Mouse (Mus musculus): ENCODE measurements around the gene Rerg.

The Rerg gene

DNA sequence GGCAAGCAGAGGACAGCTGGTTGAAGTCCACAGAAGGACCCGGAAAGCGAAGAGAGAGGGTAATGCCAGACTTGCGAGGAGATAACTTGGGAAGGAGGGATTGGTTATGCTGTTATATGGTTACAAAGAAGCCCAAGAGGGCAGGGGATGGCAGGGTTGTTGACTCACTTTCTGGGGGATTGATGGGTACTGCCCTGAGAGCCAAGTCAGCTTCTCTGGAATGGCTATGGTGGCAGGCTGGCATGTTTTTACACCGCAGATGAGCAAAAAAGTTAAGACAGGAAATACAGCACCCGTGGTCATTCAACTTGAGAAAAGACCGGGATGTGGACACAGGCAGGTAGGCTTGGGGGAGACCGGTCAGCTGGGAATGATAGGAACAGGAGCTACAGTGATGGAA is 7.8 kb downstream of the Rerg start:
- DNase-seq (ENCODE audit: low spot score in 2 of 2), result no peak

DNA sequence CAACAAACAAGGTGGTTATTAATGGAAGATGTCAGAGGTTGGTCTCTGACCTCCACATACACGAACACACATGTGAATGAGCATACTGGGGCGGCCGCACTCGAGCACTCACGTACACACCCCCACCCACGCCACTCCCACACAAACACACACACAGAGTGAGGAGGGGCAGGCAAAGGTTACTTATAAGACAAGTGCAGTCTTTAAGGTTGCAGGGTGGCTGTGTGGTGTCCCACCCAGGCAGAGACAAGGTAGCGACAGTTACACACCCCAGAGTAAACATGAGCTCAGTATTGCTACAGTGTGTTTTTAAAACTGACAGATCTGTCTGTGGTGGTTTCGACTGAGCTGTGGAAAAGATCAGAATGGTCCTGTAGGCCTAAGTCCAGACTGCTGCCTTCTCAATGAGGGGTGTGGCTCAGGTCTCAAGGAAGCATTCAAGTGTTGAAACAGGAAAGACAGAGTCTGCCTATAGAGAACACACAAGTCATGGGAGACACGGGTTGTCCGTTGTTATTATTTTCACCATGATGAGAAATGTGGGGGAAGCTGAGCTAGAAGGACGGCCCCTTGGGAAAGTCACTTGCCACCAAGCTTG is 8.7 kb downstream of the Rerg start:
- DNase-seq (ENCODE audit: low spot score in 2 of 2), result no peak

DNA sequence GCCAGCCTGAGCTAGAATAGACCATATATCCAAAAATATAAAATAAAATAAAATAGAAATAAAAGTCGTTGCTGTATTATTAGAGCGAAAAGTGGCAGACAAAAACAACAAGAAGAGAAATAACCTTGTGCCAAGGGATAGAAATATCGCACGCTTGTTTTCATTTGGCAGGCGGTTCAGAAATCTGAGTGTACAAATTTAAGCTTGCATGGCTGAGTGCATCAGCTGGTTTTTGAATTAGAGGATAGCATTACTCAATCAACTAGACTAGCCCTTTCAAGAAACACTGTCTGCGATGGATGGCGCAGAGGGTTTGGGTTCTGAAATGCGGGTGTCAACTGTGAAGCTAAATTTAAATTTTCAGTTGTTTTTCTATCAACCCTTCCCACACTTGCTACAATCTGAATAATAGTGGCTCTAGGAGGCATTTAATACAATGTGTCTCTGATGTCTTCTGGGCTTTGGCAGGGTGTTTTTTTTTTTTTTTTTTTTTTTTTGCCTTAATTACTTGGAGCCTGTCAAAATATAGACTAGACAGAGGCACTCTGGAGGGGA is 10.8 kb downstream of the Rerg start:
- no peak for DNase-seq (ENCODE audit: low spot score in 2 of 2)

- no peak for DNase-seq (ENCODE audit: low spot score in 2 of 2)
Observed at GRCm38 (mm10) chr6:137156437-137157219, 13.7 kb downstream of the Rerg start.

- no peak for DNase-seq (ENCODE audit: low spot score in 2 of 2)
Observed at GRCm38 (mm10) chr6:137155196-137156137, 14.8 kb downstream of the Rerg start.

DNA sequence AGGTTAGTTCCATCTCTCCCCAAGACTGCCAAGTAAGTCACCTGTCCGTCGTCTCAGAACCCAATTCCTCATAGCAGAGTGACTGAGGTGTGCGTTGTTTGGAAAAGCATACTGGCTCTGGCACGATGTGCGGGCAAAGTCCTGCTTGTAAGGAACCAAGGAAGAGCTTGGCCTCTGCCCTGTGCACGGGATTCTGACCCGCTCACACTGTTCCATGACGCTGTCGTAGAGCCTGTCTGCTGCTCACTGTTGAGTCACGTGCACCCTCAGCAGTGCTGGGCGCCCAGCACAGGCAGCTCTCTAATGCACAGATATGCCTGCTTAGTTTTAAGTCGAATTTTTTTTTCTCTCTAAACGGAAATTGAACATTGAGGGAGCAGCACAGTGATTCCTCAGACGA is 17.3 kb downstream of the Rerg start:
- no peak for DNase-seq (ENCODE audit: low spot score in 2 of 2)

- DNase-seq (ENCODE audit: low spot score in 2 of 2), result no peak
Observed at GRCm38 (mm10) chr6:137151015-137151414, 19.3 kb downstream of the Rerg start.

GRCm38 (mm10) chr6:137149833-137150232 is 20.5 kb downstream of the Rerg start:
- no peak for DNase-seq (ENCODE audit: low spot score in 2 of 2)

- no peak for DNase-seq (ENCODE audit: low spot score in 2 of 2)
Observed at GRCm38 (mm10) chr6:137146910-137147309, 23.4 kb downstream of the Rerg start.

GRCm38 (mm10) chr6:137145611-137146010 is 24.7 kb downstream of the Rerg start:
- DNase-seq (ENCODE audit: low spot score in 2 of 2), result no peak

DNA sequence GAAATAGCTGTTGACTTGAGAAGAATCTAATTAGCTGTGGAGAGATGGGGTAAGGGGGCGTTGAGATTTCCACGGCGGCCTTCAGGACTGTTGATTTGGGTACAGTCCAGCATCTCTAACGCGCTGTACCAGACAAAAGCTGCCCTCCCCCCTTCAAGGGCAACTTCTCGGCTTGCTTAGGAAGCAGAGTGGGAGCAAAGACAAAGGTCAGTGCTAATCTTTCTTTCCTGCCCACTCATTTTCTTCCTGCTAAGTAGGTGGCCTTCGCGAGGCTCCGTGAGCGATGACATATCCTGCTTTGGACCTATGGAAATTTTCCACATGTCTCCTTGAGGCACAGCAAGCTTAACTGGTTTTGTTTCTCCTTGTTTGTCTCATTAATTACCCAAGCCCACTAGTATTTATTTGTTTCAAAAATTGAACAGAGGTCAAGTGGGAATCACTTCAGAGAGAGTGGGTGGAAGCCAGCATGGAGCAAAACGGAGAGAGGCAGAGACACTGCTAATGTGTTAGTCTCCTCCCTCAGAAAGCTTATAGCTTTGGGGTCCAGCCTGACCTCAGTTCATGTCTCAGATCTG is 25.2 kb downstream of the Rerg start:
- DNase-seq (ENCODE audit: low spot score in 2 of 2), result no peak

DNA sequence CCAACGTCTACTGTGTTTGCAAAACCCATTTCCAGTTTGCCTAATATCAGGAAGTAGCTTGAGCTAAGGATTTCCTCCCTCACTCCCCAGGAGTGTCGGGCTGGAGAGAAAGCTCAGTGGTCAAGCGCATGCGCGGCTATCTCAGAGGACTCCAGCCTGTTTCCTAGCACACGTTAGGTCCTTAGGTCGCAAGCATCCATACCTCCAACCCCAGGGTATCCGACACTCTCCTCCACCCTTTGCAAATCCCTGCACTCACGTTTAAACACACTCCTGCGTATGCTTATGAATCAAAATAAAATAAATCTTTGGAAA is 25.8 kb downstream of the Rerg start:
- DNase-seq (ENCODE audit: low spot score in 2 of 2), result no peak

- DNase-seq (ENCODE audit: low spot score in 2 of 2), result no peak
Observed at GRCm38 (mm10) chr6:137143818-137144525, 26.3 kb downstream of the Rerg start.

GRCm38 (mm10) chr6:137142796-137143195 is 27.5 kb downstream of the Rerg start:
- no peak for DNase-seq (ENCODE audit: low spot score in 2 of 2)

GRCm38 (mm10) chr6:137141247-137141820 is 29.0 kb downstream of the Rerg start:
- no peak for DNase-seq (ENCODE audit: low spot score in 2 of 2)

- DNase-seq (ENCODE audit: low spot score in 2 of 2), result no peak
Observed at GRCm38 (mm10) chr6:137138822-137139221, 31.5 kb downstream of the Rerg start.

DNA sequence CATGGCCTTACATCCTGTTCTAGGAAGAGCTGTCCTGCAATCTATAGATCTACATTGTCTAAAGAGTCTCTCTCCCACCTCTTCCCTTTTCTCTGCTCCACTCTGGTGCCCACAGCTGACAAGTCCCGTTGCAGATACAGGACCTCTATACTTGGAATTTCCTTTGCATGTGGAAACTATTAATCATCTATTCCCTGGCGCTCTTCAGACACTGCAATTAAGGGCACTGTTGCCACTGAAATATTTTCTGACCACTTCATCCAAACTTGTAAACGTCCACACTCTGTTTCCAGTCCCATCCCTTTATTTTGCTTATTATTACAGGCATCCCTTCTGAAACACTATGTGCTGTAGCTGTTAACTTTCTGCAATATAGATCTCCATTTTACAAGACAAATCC is 31.9 kb downstream of the Rerg start:
- DNase-seq (ENCODE audit: low spot score in 2 of 2), result no peak

DNA sequence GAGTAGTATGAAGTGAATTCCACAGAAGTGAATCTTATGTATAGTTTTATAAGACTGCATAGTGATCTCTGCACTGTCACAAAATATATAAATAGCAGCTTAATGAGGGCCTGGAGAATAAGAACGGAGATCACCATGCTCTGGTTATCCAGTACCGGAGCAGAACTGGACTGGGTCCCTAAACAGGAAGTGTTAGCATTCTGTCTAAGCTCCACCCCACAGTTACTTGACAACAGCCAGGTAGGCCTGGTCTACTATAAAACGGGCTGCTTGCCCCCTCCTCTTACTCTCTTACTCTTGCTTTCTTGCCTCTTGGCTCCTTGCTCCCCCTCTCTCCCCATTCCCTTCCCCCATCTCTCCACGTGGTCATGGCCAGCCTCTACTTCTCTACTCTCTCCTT is 33.9 kb downstream of the Rerg start:
- no peak for DNase-seq (ENCODE audit: low spot score in 2 of 2)

- DNase-seq (ENCODE audit: low spot score in 2 of 2), result no peak
Observed at GRCm38 (mm10) chr6:137135506-137136391, 34.5 kb downstream of the Rerg start.

GRCm38 (mm10) chr6:137131794-137132193 is 38.5 kb downstream of the Rerg start:
- DNase-seq (ENCODE audit: low spot score in 2 of 2), result no peak
